Mouse (Mus musculus) E14TG2a.4 (cell line): Measurements from ENCODE around the gene Arhgap23.
A peak's percentile ranks its signal among the peaks of the same experiment; 100 is the strongest.

ENCODE experiments used
- H3K27me3 ChIP-seq: 2 replicates; pipeline ENCODE4 v1.6.1; 2014; ENCODE audit warnings: low read length, control low read depth; ENCODE audit not compliant: insufficient read depth
- H3K36me3 ChIP-seq: 2 replicates; pipeline ENCODE4 v1.6.1; 2014; ENCODE audit warnings: low read length, control low read depth; ENCODE audit not compliant: insufficient read depth
- H3K4me1 ChIP-seq: replicated peaks from 2 replicates; pipeline ENCODE4 v1.6.1; 2014; ENCODE audit warnings: low read depth, low read length, control low read depth
- H3K4me3 ChIP-seq: replicated peaks from 2 replicates; pipeline ENCODE4 v1.5.1; 2014; ENCODE audit warnings: mild to moderate bottlenecking, low read length
- H3K9me3 ChIP-seq: 2 replicates; pipeline ENCODE4 v1.6.1; 2014; ENCODE audit warnings: low read length, control low read depth
- CTCF ChIP-seq: conservative IDR thresholded peaks from 2 replicates; pipeline ENCODE4 v1.5.1; 2014; ENCODE audit warnings: low read length
- NANOG ChIP-seq: IDR thresholded peaks from 2 replicates; pipeline ENCODE4 v1.6.1; 2014; ENCODE audit warnings: borderline replicate concordance, low read length, mixed read lengths
- POU5F1 ChIP-seq: IDR thresholded peaks from 2 replicates; pipeline ENCODE4 v1.6.1; 2014; ENCODE audit warnings: low read length, borderline replicate concordance

The Arhgap23 gene

DNA sequence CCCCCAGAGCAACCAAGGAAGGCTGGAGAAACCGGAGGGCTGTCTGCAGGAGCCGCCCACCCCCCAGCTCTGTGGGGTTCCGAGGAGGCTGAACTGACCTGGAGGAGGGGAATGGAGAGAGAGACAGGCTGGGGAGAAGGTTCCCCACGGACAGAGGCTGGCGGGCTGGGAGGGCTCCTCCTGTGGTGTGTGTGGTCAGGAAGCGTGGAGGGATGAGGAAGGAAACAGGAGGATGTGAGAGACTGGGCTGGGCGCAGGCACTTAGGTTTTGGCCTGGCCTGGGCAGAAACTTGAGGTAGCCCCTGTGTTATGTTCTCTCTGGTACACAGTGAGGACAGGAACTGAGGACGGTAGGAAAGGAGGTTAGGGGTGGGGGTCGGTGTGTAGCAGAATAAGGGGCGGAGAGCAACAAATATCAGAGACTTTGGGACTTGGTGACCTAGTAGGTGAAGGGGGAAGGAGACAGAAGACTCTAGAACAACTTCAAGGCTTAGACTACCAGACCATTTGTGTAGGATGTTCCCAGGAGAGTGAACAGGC lies 2.5 kb upstream of the Arhgap23 start:
- peaks cover 11% of the 10 kb centered on the region for H3K36me3 ChIP-seq
- no peaks in the 10 kb centered on the region for H3K27me3 ChIP-seq
- TF ChIP-seq POU5F1 (no peak), CTCF (no peak), NANOG (no peak)

DNA sequence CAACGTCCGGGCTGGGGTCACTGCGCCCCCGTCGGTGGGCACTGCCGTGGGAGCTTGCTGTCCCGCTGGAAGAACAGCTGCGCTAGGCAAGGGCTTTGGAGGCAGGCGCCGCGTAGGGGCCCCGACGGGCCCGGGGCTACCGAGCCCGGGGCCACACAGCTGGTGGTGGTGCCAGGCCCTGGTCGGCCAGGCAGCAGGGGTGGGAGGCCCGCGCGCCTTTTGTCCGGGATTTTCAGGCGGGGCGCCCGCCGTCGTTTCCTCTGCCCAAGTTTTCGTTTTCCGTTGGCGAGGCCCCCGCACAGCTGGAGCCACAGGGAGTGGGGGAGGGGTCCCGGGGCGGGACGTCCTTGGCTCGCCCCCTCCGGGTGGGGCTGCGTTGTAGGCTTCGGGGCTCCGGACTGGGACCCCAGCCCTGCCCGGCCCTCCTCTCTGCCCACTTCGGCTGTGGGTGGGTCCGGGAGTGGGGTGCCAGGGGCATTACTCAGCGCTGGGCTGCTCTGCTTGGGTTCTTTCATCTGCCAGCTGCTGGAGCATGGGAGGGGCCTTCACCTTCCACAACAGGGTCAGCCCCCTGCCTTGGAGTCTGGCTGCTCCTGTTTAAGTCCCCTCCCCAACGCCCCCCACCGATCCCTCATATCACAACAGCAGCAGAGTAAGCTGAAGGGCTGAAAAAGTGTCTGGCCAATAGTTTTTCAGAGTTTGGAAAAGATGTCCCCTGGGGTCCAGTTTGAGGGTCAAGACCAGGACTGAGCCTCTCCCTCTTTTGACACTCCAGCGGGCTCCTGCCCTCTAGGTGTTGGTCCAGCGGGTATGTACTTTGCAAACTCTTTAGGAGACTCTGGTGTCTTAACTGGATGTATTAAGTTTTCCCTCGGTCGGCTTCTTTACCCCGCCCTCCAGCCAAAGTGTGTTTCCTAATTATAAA lies 641 bp downstream of the Arhgap23 start:
- Histone ChIP-seq H3K9me3 (no peaks in the 10 kb centered on the region), H3K4me3 (peak overlapping the region; percentile 97), H3K27me3 (no peaks in the 10 kb centered on the region), H3K4me1 (peaks cover 88% of the 10 kb centered on the region), H3K36me3 (peaks cover 25% of the 10 kb centered on the region)
- no peak for TF ChIP-seq NANOG
- no peak for TF ChIP-seq CTCF
- TF ChIP-seq POU5F1: no peak

More for the DNA sequence above, 2.5 kb upstream of the Arhgap23 start:
- Histone ChIP-seq H3K9me3 (no peaks in the 10 kb centered on the region), H3K4me1 (peaks cover 88% of the 10 kb centered on the region), H3K4me3 (peak overlapping the region; percentile 74)

DNA sequence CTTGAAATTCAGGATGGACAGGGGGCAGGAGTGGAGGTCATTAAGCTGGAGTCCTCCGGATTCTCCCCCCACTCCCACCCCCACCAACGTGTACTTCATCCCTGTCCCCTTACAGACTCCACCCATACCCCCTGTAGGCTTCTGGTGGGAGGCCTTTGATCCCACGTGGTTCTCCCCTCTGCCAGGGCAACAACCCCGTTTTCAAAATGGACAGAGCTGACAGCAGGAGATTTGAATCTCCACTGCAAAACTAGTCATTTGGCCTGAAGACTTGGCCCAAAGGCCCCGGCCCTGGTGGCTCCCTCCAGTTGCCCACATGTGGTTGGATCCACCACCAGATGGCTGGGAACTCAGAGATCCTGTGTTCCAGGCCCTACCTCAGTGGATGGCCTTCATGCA lies 1.3 kb downstream of the Arhgap23 start:
- H3K27me3 ChIP-seq: no peaks in the 10 kb centered on the region
- H3K9me3 ChIP-seq: no peaks in the 10 kb centered on the region
- TF ChIP-seq NANOG (no peak), POU5F1 (no peak)
- peak overlapping the region; percentile 97 for H3K4me3 ChIP-seq
- peaks cover 30% of the 10 kb centered on the region for H3K36me3 ChIP-seq
- peaks cover 82% of the 10 kb centered on the region for H3K4me1 ChIP-seq

DNA sequence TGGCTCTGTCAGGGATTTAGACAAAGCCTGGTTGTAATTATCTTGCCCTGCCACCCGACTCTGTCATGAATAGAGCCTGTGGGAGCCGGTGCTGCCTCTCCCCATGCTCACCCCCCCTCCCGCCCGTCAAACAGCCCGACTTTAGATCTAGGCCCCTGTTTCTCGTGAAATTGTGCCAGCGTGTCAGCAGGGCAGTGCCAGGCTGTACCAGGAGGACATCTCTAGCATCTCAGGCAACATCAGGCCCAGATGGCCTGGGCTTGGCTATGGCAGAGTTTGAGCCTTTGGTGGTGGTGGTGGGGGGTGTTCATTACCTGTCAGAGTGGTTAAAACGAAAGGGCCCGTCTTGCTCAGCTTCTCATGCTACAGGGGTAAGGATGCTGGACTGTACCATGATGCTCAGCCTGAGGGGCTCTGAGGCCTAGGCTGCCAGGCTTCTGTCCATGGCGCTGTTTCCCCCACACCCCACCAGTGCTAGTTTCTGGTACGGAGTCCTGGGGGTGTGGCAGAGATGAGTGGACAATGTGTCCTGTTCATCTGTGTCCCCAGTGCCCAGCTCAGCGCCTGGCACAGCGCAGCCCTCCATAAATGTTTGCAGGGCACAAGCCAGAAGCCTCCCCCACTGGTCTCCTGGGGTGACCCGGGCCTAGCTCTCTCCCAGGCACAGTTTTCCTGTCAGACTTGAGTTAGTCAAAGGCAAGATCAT lies 3.7 kb downstream of the Arhgap23 start:
- H3K4me1 ChIP-seq: peaks cover 84% of the 10 kb centered on the region
- peaks cover 46% of the 10 kb centered on the region for H3K36me3 ChIP-seq
- TF ChIP-seq NANOG (no peak), CTCF (no peak), POU5F1 (no peak)
- no peaks in the 10 kb centered on the region for H3K9me3 ChIP-seq
- no peak overlapping the region for H3K4me3 ChIP-seq
- H3K27me3 ChIP-seq: no peaks in the 10 kb centered on the region

DNA sequence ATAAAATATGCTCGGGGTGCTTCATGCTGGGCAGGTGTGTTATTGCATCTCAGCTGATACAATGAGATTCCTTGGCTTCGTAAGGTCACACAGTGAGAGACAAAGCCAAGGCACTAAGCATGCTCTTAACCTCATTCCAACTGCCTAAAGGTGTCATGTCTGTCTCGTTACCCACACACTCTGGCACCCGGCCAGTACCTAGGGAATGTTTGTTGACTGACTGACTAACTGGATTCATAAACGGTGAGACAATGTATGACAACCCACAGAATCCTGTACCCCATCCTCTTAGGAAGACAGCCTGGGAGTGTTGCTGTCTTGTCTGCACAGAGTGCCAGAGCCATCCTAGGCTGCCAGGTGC lies 4.2 kb downstream of the Arhgap23 start:
- Histone ChIP-seq H3K27me3 (no peaks in the 10 kb centered on the region), H3K4me1 (peaks cover 84% of the 10 kb centered on the region), H3K9me3 (no peaks in the 10 kb centered on the region), H3K36me3 (peaks cover 50% of the 10 kb centered on the region), H3K4me3 (no peak overlapping the region)
- TF ChIP-seq CTCF: no peak
- TF ChIP-seq NANOG: no peak
- no peak for TF ChIP-seq POU5F1

DNA sequence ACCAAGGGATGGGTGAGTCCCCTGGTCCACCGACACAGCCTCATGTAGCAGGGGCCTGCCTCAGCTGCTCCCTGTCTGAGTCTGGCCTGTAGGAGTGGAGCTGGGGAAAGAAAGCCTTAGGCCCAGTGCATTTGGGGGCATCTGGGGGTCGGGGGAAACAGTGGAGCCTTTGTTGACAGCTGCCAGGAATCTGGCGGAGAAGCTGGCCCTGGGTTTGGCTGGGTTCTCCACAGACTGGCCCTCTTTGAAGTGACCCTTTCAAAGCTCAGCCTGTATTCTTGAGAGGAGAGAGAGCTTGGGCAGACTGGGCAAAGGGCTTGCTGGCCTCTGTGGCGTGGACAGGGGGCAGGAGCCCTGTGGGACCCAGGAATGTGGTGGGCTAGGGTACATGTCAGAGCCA lies 7.2 kb downstream of the Arhgap23 start:
- Histone ChIP-seq H3K27me3 (no peaks in the 10 kb centered on the region), H3K4me3 (no peak overlapping the region), H3K36me3 (peaks cover 53% of the 10 kb centered on the region), H3K9me3 (no peaks in the 10 kb centered on the region), H3K4me1 (peaks cover 77% of the 10 kb centered on the region)
- TF ChIP-seq NANOG (no peak), POU5F1 (no peak), CTCF (no peak)

DNA sequence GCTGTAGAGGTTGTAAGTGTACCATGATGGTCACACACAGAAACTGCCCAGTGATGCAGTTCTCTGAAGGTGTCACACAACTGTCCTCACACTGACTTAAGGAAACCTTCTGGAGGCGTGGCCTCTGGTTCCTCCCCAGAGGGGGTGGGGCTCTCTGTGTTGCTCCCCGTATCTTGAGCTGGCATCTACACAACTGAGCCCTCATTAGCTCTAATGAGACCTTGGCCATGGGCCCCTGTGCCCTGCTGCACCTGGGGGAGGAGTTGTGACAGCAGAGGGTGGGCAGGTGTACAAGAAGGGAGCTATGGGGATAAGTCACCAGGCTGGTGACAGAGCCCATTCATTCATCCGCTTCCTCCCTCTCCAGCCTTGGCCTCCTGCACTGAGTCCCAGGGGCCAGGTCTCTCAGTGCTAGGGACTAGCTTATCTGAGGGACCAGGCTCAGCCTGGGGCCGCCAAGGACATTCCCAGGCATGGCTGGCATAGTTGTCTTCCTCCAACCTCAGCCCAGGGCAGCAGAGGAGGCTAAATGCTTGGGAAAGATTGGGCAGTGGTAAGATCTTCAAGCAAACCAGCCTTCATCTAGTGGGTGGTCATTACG lies 8.9 kb downstream of the Arhgap23 start:
- H3K4me3 ChIP-seq: no peak overlapping the region
- H3K9me3 ChIP-seq: no peaks in the 10 kb centered on the region
- H3K36me3 ChIP-seq: peaks cover 44% of the 10 kb centered on the region
- TF ChIP-seq POU5F1 (no peak), NANOG (no peak), CTCF (no peak)
- H3K4me1 ChIP-seq: peaks cover 76% of the 10 kb centered on the region
- H3K27me3 ChIP-seq: no peaks in the 10 kb centered on the region

DNA sequence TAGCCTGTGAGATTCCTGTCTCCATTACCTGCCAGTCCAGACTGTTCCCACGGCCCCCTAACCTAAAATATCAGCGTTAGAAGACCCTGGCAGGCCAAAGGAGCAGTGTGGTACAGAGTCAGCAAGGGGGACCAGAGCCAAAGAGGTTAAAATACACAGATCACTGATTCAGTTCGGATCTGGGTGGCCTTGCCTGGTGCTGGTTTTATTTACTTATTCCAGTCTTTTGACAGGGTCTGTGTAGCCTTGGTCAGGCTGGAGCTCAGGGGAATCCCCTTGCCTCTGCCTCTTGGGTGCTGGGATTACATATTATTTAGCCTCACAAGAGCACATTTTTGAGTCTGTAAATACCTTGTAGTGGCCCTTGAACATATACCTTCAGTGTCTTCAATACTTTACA lies 9.5 kb downstream of the Arhgap23 start:
- peaks cover 38% of the 10 kb centered on the region for H3K36me3 ChIP-seq
- no peak overlapping the region for H3K4me3 ChIP-seq
- TF ChIP-seq CTCF: no peak
- no peak for TF ChIP-seq NANOG
- no peak for TF ChIP-seq POU5F1
- H3K4me1 ChIP-seq: peaks cover 76% of the 10 kb centered on the region
- no peaks in the 10 kb centered on the region for H3K9me3 ChIP-seq
- H3K27me3 ChIP-seq: no peaks in the 10 kb centered on the region
